Mouse (Mus musculus): Measurements from ENCODE around the gene Capza2.
A peak's percentile ranks its signal among the peaks of the same experiment; 100 is the strongest.

Capza2 gene

DNA sequence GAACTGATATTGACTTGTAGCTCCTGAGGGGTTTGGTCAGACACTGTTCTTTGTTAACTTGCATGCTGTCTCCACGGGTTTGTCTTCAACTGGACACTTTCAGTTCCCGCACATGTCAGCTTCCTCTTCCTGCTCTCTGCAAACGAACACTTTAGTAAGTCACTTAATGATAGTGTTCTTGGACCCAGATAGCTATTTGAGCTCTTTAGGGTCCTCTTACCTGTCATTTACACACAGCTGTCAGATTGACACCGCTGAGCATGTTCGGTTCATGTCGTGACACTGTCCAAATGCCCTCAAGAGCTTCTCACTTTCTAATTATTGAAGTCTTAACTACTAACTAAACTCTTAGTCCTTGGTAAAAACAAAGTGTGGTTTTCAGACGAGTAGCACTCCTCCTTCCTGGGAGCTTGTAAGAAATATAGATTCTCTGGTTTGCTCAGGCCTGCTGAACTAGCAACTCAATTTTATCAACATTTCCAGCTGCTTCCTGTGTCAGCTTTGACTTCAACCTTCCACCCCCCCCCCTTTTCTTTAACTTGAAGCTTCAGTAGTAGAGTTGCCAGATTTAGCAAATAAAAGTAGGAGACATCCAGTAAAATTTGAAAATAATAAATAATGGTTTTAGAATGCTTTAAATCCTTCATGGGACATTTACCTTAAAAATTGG, at the start of gene Capza2:
Gene Capza2 (plus strand): TSS at position 620 of the 670 bp plus-strand sequence.
- peak in 1 of 2 experiments; percentile 6 for DNase-seq

DNA sequence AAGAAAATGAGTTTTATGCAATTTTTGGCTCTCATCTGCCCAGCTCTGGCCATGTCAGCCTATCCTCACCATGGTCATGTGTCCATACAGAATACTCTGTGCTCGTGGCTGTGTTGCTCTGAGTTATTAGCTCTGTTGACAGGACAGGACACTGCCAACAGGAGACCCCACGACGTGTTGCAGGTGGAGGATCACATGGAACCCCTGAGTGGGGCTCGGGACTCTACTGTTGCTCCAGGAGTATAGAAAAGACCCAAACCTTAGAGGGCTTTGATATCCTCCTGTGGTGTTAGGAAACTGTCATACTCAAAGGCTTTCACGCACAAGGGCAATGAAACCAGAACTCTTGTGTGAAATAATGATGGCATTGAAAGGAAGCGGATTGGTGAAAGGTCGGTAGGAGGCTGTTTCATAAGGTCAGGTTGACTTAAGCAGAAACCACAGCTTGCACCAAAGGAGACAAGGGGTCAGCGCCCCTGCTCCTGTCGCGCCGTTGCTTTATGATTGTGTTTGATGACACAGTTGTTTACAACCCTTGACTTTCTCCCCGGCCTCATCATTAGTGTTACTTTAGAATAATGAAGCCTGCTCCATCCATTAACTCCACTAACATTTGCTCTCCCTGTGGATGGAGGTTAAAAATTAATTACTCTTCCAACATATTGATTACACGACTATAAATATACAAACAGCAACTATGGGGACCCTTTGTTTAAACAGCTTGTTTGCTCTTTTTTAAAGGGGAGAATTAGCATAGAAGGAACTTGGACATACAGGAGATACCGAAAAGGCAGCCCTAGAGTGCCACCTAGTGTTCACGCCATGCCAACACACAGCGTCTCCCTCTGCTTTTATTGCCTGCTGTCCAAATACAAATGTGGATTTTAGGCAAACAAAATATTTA, 46.7 kb upstream of the Capza2 start:
- DNase-seq: peak; percentile 9

DNA sequence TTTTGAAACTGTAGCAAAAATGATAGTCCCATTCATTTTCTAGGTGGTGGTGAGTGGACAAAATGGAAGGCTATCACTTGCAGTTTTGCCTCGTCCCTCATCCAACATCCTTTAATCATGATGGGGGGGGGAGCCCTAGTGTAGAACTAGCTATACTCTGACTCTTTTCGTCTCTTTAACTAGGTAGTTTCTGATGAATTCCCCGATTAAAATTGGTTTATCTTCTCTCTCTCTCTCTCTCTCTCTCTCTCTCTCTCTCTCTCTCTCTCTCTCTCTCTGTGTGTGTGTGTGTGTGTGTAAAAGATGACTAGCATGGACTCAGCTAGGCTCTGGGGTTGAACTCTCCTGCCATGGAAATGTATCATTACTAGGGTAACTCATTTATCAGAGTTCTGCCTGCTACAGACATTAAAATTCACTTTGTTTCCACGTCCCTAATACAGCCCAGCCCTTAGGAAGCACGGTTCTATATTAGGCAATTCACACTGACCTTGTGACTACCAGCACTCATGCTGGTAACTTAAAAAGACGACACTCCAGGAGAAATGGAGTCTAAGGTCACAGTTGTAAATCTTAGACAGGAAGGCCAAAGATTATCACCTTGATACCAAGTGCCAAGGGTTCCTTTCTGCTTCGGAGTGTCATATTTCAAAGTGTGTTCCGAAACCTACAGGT, 45.9 kb upstream of the Capza2 start:
- no peak for DNase-seq

DNA sequence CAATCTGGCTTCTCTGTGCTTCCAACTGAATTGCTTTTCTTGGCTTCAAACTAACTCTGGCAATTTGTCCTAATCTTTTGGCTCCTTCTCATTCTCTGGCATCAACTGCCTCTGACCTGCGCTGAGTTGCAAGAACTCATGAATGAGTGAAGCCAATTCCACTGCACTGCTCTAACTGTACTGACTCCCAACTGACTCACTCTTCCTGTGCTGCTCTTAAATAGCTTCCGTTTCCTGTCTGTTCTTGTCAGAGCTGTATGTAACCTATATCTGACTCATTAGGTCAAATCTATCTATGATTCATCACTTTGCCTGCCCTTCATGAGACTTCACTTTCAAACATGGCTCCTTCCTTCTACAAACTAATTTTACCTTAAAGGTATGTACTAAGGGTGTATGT, 42.1 kb upstream of the Capza2 start:
- no peak for DNase-seq

DNA sequence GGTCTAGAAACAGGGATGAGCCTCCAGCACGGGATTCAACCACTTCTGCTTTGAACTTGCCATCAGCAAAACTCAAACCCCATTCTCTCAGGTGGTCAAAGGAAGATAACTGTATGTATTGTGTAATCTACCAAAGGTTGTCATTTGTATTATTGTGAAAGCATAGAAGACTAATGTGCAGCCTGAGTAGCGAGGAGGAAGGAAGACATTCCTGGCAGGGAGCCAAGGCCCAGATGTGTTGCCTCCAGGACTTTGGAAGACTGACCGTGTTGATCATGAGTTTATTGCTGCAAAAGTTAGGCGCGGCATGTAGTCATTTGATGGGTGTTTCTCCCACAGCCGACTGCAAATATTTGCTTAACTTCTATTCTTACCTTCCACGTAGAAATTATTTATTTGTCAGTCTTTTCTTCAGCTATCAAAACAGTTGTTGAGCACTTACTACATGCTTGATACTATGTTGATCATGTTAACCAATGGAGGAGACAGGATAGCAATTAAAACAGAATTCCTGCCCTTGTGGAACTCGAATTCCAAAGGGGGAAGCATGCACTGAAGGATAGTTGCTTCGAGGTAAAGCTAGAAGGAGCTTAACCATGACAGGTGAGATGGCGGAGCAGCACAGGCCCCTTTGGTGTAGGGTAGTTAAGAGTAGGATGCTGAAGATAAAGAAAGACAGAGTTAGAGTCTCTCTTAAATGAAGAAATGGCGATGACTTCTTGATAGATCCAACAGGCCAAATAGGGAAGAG, 40.1 kb upstream of the Capza2 start:
- DNase-seq: no peak

DNA sequence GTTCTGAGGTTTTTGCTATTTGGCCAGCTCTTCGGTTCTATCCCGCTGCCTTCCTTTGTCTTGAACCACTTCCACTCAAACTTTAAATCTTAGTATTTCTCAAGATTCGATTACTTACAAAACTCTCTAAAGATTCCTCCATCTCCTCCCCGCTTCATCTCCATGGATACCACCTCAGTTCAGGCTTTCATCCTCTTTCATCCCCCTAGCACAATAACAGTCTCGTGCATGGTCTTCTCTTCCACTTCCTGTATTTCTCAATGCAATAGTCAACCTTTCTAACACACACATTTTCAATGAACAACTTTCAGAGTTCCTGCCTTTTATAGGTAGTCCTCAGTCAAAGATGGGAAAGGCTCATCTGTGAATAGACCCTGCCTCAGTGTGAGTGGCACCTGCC, 36.7 kb upstream of the Capza2 start:
- DNase-seq: no peak

DNA sequence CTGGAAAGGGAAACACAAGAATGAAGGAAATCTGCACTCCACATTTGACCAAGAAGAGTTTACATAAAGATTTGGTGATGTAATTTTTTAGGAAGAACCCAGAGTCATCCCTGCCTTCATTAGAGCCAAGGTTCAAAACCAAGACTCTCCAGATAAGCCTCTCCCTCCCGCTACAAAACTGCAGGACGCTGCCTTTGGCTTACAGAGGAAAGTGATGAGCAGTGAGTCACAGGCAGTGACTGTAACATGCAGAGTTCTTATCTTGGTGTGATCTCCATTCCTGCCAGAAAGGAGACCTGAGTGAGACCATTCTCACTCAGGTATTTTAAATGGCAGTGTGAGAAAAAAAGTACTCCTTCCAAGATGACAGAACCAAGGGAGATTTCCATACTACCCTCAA, 34.5 kb upstream of the Capza2 start:
- no peak for DNase-seq

DNA sequence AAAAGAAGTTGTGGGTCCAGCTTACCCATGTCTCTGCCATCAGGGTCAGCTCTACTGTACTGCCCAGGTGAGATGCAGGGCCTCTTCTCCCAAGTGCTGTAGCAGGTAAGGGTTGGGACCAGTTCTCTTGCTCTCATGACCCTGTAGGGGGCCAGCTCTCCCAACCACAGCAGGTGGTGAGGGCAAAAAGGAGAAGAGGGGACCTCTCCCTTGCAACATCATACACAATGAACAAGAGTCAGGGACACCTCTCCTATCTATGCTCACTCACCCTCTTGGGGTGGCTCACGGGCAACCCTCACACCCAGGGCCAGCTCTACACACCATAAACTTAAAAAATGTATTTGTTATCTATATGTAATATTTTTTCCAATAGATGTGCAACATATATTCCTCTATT, 29.1 kb upstream of the Capza2 start:
- no peak for DNase-seq

DNA sequence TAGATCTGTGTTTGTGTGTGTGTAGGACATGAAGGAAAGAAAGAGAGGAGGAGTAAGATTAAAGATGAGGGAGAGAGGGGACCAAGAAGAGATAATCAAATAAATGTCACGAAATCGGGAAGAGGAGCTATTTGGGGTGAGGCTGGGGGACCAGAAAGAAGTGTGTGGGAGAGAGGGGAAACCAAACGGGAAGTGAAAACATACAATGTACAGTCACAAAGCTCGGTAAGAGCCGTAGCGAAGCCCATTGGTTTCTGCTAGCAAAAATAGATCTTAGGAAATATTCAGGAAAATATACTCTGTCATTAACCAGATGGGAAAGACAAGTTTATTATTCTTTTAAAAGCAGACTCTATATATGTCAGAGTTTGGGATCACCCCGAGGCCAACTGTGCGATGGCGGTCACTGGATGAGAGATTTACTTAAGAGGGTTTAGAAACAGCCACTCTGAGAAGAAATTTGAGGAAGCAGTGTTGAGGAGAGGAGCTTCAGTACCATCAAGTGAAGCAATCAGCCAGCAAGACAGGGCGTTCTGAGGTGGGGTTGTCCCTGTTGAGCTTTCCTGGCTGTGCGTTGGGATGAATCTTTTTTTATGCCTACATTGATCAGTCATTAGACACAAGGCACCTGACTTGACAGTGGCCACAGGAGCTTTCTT, 24.6 kb upstream of the Capza2 start:
- no peak for DNase-seq

DNA sequence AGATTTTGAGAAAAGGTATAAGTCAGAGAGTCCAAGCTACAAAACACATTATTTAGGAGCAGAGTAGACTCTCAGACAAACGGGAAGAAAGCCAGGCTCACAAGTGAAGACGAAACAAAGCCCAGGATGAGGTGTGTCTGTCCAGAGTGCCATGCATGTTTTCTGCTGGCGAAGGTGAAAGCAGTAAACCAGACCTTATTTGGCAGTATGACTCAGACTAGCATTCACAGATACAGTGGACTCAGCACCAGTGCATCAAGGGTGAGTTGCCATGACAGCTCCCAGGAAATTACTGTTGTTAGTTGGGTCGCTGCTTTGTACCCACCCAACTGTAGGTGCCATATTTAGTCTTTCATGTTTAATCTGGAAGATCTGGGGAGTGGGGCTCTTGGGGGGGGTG, 23.4 kb upstream of the Capza2 start:
- no peak for DNase-seq

DNA sequence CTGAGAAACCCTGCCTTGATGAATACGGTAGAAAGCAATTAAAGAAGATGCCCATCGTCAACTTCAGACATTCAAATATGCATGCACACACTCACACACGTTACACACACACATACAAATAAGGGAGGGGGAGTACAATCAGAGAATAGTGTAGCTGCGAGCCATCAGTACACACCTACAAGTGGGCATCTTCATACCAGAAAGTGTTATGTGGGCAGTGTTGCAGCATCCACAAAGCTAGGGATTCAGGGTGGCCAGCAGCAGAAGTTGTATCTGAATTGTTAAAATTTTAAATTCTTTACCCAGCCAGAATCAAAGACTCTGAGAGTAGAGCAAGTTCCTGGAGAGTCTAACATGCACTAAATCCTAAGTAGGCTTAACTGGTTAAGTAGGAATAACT, 15.2 kb upstream of the Capza2 start:
- no peak for DNase-seq

DNA sequence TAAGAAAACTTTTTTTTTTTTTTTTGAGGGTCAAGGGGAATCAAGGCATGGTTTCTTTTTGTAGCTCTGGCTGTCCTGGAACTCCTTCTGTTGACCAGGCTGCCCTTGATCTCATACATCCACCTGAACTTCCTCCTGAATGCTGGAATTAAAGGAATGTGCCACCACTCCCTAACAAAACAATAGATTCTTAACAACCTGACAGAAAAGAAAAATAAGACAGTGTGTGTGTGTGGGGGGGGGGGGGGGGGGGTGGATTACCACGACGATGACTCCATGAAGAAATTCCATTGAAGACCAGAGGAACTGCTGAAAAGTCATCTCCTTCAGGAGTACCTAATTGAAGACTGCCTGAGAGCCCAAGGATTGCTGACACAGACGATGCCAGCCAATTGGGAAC, 14.6 kb upstream of the Capza2 start:
- no peak for DNase-seq

DNA sequence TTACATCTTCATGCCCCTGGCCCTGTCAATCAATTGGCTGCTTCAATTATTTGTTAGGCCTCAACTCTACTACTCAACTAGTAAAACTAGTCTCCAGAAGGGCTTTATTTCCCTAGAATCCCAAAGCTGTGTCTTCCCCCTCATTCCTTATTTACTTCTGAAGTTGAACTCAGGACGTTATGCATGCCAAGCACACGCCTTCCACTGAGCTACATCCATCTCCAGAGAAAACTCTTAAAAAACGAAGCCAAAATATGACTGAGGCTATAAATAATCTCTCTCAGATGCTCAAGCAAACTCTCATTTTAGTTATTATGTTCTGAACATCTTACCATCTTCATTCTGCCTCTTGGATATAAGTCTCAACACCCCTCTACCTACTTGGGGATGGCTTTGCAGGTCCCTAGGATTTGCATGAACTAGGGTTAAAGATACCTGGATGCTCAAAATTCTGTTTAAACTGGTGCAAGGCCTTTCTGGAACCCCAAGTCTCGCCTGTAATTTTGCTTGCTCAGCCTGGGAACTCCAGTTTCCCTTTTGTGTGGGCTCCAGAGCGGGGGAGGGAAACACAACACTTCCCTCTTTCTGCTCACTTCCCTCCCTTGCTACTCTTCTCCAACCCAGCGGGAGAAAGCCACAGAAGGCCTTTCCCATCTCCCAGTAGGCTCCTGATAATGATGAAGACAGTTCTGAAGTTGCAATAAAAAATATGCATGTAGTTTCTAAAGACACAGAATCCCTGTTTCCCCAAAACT, 7.2 kb upstream of the Capza2 start:
- no peak for DNase-seq

DNA sequence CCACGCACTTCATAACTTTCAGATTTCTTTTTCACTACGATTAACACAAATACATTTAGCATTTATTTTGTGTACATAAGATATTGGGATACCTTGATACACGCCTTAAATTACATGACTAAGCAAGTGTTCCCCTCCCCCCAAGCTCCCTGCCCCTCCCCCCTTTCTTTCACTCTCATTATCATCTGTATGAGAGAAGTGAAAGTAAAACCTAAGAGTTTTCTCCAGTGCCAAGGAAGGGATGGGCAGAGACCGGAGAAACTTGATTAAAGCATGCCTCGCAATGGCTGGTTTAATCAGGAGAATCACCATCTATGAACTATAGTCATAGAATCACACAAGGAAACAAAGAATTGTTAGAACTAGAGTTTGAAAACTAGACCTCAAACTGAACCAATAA, 6.3 kb upstream of the Capza2 start:
- no peak for DNase-seq

DNA sequence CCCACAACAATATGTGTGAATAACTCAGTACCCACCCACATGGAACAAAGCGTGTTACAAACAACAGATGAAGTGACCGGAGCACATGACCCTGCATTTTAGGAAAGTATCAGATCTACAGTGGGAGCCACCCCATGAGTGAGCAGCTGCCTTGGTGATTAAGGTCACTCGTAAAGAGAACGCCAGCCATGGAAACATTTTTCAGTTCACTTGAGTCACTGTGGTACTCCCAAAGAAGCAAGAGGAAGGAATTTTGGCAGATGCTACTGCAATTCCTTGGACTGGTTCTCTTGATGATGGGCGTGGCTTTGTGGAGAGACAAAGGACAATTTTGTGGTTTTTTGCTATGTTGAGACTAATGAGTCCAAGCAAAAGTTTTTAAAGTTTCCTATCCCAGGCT, 4.4 kb upstream of the Capza2 start:
- no peak for DNase-seq

DNA sequence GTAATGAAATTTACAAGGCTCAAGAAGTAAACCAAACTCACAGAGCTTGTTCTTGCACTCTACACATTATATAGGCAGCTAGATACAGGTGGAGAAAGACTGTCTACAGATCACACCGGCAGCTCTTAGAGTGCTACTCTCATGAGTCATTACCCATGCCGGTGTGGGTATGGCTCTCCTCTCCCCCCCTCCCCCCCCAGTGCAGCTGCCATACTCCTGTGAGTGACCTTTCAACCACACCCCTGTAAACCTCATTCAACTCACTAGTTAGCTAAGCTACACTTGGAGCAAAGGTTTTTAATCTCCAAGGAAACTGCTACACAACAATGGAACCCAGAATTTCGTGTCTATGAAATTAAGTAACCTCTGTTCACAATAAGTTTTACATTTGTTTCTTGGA, 2.2 kb upstream of the Capza2 start:
- DNase-seq: no peak

DNA sequence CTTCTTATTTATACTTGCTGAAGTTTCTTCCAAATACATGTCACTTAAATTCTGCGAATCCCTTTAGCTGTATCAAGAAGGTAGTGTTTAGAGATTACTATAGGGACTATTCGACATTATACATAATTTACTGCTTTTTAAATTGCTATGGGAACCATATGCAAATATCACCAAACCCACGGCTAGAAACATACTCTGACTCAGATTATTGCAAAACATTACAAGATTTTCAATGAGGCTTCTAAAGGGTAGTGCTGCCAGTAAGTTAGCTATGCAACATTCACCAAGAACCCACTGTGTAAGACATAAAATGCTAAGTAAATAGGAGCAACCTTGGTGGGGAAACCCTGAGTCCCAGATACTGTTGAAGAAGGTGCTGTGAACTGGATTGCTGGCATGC, 1.0 kb upstream of the Capza2 start:
- DNase-seq: no peak

DNA sequence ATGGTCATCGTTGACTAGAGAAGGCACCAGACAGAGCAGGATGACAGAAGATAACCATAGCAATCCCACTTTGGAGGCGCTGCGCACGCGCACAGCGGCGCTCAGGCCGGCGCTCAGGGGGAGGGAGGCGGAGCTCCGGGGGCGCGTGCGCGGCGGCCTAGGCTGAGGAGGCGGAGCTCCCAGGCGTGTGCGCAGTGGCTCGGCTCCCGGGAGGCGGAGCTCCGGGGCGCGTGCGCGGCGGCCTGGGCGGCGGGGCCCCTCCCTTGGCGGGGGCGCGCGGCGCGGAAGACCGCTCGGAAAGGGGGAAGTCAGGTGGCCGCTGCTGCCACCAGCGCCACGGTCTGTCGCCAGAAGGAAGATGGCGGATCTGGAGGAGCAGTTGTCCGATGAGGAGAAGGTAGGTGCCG, 733 bp downstream of the Capza2 start:
- DNase-seq: peak; percentile 93

DNA sequence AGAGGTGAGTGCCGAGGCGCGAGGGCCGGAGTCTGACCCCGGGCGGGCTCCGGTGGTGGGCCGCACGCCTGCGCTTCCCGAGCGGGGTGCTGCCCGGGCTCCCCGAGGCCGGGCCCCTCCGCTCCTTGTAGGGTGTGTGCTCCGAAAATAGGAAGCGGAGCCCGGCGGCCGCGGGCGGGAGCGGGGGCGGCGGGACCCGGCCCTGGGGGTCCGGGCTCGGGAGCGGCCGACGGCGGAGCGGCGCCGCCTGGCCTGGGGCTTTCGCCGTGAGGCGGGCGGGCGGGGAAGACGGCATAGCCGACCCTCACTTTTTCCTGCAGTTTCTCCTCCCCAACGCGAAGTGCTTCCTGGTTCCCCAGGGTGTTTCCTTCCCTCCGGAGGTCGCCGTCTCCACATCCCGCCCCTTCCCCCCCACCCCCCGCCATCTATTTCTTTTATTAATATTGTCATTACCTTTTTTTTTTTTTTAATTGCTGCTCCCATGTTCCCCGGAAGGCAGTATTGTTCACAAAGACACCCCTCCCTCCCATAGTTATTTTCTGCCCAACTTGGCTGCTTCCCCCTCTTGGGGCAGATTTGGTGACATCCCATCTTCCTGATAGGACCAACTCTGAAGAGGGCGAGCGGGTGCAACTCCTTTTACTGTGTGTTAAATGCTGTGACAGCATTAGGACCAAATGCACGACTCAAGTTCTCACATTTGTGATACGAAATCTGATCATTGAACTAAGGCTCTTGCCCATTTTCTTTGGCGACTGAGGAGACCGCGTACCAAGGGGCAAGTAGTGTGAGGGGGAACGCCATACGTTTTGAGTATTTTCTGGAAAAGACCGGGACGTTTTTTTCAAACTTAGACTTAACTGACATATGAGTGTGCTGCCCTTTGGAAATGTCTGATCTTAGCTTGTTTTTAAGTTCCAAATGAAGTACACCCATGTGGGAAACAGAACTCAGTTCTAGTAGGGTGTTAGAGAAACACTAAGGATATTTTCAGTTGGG, 1.5 kb downstream of the Capza2 start:
- peak; percentile 12 to 33 for DNase-seq

DNA sequence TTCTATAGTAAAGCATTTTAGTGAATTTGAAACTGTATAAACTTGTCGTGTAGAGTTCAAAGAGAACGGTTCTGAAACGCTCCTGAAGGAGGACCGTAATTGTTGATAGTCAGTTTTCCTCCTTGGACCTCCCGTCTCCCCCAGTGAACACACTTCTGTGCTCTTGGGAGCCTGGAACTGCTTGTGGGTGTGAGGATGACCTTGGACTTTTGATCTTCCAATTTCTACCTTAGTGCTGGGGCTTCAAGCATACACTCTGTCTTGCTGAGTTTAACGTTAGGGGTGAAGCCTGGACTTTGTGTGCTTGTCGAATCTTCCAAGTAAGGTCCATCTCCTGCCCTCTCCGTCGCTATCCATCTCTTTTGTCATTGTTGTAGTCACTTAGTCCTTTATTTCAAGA, 4.0 kb downstream of the Capza2 start:
- no peak for DNase-seq

Data from thymus, adult 18-20 months (tissue).